Mouse (Mus musculus): ENCODE results near the gene Amer2. TPM values are rescaled to one million over a fixed set of nuclear protein-coding genes. Genes with fewer than 3 reads are reported as not detected.

Gene Amer2
- polyA plus RNA-seq, 1 experiment from 2014 or later = 12.6 TPM

- no peak overlapping the region for H3K4me2 ChIP-seq (replicated peaks; ENCODE audit: low read depth, low read length)
Measured at GRCm38 (mm10) chr14:60383816-60384215, 10.8 kb downstream of the Amer2 start.

GRCm38 (mm10) chr14:60384269-60384668 lies 11.2 kb downstream of the Amer2 start:
- 91% methylated on average over 7 of the region's 7 CpGs for WGBS
- Histone ChIP-seq H3K36me3 (ENCODE audit: control insufficient read depth, insufficient read depth, low read length) (no peaks in the 10 kb centered on the region), H3K27me3 (ENCODE audit: control insufficient read depth, insufficient read depth, low read length) (no peaks in the 10 kb centered on the region), H3K4me2 (replicated peaks; ENCODE audit: low read depth, low read length) (no peak overlapping the region), H3K4me3 (ENCODE audit: low read depth, low read length) (no peak overlapping the region), H3K9me3 (ENCODE audit: control insufficient read depth, low read length) (no peaks in the 10 kb centered on the region), H3K4me1 (replicated peaks; ENCODE audit: control insufficient read depth, insufficient read depth, low read length) (0 out of 2 replicates have a peak, but pooled peaks cover 2% of the 10 kb centered on the region), H3K9ac (ENCODE audit: low read depth, low read length) (no peak overlapping the region), H3K27ac (ENCODE audit: low read depth, low read length) (no peak overlapping the region)
- ATAC-seq (ENCODE audit: low FRiP score) = no peak
- DNase-seq (ENCODE audit: low spot score) = no peak

More at GRCm38 (mm10) chr14:60383816-60384215, 10.8 kb downstream of the Amer2 start:
- H3K9me3 ChIP-seq (ENCODE audit: control insufficient read depth, low read length) = no peaks in the 10 kb centered on the region
- H3K27ac ChIP-seq (ENCODE audit: low read depth, low read length) = no peak overlapping the region
- no peak for ATAC-seq (ENCODE audit: low FRiP score)
- no peaks in the 10 kb centered on the region for H3K36me3 ChIP-seq (ENCODE audit: control insufficient read depth, insufficient read depth, low read length)
- 0 out of 2 replicates have a peak, but pooled peaks cover 2% of the 10 kb centered on the region for H3K4me1 ChIP-seq (replicated peaks; ENCODE audit: control insufficient read depth, insufficient read depth, low read length)
- no peak overlapping the region for H3K4me3 ChIP-seq (ENCODE audit: low read depth, low read length)
- no peak overlapping the region for H3K9ac ChIP-seq (ENCODE audit: low read depth, low read length)
- 90% methylated on average over 7 of the region's 7 CpGs for WGBS
- no peaks in the 10 kb centered on the region for H3K27me3 ChIP-seq (ENCODE audit: control insufficient read depth, insufficient read depth, low read length)
- DNase-seq (ENCODE audit: low spot score) = no peak

GRCm38 (mm10) chr14:60385079-60385643 lies 12.1 kb downstream of the Amer2 start:
- 60% methylated on average over 6 of the region's 6 CpGs for WGBS
- no peak overlapping the region for H3K4me3 ChIP-seq (ENCODE audit: low read depth, low read length)
- no peaks in the 10 kb centered on the region for H3K36me3 ChIP-seq (ENCODE audit: control insufficient read depth, insufficient read depth, low read length)
- DNase-seq (ENCODE audit: low spot score) (no peak), ATAC-seq (ENCODE audit: low FRiP score) (no peak)
- H3K9ac ChIP-seq (ENCODE audit: low read depth, low read length) = no peak overlapping the region
- H3K4me2 ChIP-seq (replicated peaks; ENCODE audit: low read depth, low read length) = no peak overlapping the region
- H3K4me1 ChIP-seq (replicated peaks; ENCODE audit: control insufficient read depth, insufficient read depth, low read length) = no peaks in the 10 kb centered on the region
- H3K27ac ChIP-seq (ENCODE audit: low read depth, low read length) = no peak overlapping the region
- H3K27me3 ChIP-seq (ENCODE audit: control insufficient read depth, insufficient read depth, low read length) = no peaks in the 10 kb centered on the region
- H3K9me3 ChIP-seq (ENCODE audit: control insufficient read depth, low read length) = no peaks in the 10 kb centered on the region

DNA sequence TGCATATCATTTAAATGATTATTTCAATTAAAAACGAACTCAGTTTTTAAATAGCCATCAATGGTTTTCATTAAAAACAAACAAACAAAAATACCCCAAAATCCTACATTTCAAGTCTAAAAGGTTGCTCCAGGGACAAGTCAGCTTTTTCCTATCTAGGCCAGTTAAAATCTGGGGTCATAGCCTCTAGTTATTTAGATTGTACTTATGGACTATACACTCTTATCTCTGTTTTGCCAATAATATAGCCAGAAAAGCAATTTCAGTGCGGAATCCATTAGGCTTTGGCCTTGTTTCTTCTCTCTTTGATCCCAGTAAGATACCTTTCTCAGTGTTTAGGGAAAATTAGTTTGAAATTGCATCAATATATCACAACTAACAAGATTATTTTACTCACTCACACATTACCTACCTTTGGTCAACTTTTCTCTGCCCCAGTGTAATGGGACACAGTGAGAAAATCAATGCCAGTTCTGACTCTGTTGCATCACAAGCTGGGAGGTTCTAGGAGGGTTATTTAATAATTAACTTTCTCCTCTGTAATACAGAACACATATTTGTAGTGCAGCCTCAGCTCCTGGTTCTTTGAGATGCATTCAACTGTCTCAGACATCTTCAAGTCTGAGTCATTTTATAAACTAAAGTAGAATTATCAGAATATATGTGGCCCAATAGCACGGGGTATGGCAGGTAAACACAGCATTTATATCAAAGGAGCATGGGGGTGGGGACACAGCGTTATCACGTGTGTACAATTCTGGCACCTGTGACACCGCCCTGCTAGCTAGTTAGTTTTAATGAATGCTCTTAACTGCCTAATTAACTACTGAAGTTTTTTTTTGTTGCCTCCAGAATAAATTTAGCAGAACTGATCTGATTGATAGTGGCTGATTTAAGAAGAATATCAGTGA lies 13.8 kb downstream of the Amer2 start:
- ATAC-seq (ENCODE audit: low FRiP score) = no peak
- 85% methylated on average over 6 of the region's 6 CpGs for WGBS

GRCm38 (mm10) chr14:60388332-60388731 lies 15.3 kb downstream of the Amer2 start:
- H3K4me3 ChIP-seq (ENCODE audit: low read depth, low read length) = no peak overlapping the region
- ATAC-seq (ENCODE audit: low FRiP score) = no peak
- no peak for DNase-seq (ENCODE audit: low spot score)
- H3K9me3 ChIP-seq (ENCODE audit: control insufficient read depth, low read length) = no peaks in the 10 kb centered on the region
- H3K4me2 ChIP-seq (replicated peaks; ENCODE audit: low read depth, low read length) = no peak overlapping the region
- H3K27me3 ChIP-seq (ENCODE audit: control insufficient read depth, insufficient read depth, low read length) = no peaks in the 10 kb centered on the region
- no peaks in the 10 kb centered on the region for H3K36me3 ChIP-seq (ENCODE audit: control insufficient read depth, insufficient read depth, low read length)
- no peak overlapping the region for H3K9ac ChIP-seq (ENCODE audit: low read depth, low read length)
- H3K27ac ChIP-seq (ENCODE audit: low read depth, low read length) = no peak overlapping the region
- WGBS = 83% methylated on average over 2 of the region's 2 CpGs
- H3K4me1 ChIP-seq (replicated peaks; ENCODE audit: control insufficient read depth, insufficient read depth, low read length) = no peaks in the 10 kb centered on the region

More for the DNA sequence above, 13.8 kb downstream of the Amer2 start:
- no peak for DNase-seq (ENCODE audit: low spot score)
- Histone ChIP-seq H3K4me3 (ENCODE audit: low read depth, low read length) (no peak overlapping the region), H3K9ac (ENCODE audit: low read depth, low read length) (no peak overlapping the region), H3K27me3 (ENCODE audit: control insufficient read depth, insufficient read depth, low read length) (no peaks in the 10 kb centered on the region), H3K27ac (ENCODE audit: low read depth, low read length) (no peak overlapping the region), H3K4me2 (replicated peaks; ENCODE audit: low read depth, low read length) (no peak overlapping the region), H3K36me3 (ENCODE audit: control insufficient read depth, insufficient read depth, low read length) (no peaks in the 10 kb centered on the region), H3K4me1 (replicated peaks; ENCODE audit: control insufficient read depth, insufficient read depth, low read length) (no peaks in the 10 kb centered on the region), H3K9me3 (ENCODE audit: control insufficient read depth, low read length) (no peaks in the 10 kb centered on the region)

- DNase-seq (ENCODE audit: low spot score) = no peak
- no peak overlapping the region for H3K4me2 ChIP-seq (replicated peaks; ENCODE audit: low read depth, low read length)
- H3K27ac ChIP-seq (ENCODE audit: low read depth, low read length) = no peak overlapping the region
- H3K36me3 ChIP-seq (ENCODE audit: control insufficient read depth, insufficient read depth, low read length) = no peaks in the 10 kb centered on the region
- H3K9ac ChIP-seq (ENCODE audit: low read depth, low read length) = no peak overlapping the region
- H3K4me3 ChIP-seq (ENCODE audit: low read depth, low read length) = no peak overlapping the region
- WGBS = 63% methylated on average over 2 of the region's 2 CpGs
- no peaks in the 10 kb centered on the region for H3K27me3 ChIP-seq (ENCODE audit: control insufficient read depth, insufficient read depth, low read length)
- H3K9me3 ChIP-seq (ENCODE audit: control insufficient read depth, low read length) = no peaks in the 10 kb centered on the region
- no peaks in the 10 kb centered on the region for H3K4me1 ChIP-seq (replicated peaks; ENCODE audit: control insufficient read depth, insufficient read depth, low read length)
- peak; percentile 57 for ATAC-seq (ENCODE audit: low FRiP score)
Measured at GRCm38 (mm10) chr14:60392202-60392601, 19.1 kb downstream of the Amer2 start.

- Histone ChIP-seq H3K4me3 (ENCODE audit: low read depth, low read length) (no peak overlapping the region), H3K27ac (ENCODE audit: low read depth, low read length) (no peak overlapping the region), H3K4me1 (replicated peaks; ENCODE audit: control insufficient read depth, insufficient read depth, low read length) (no peaks in the 10 kb centered on the region), H3K4me2 (replicated peaks; ENCODE audit: low read depth, low read length) (no peak overlapping the region), H3K36me3 (ENCODE audit: control insufficient read depth, insufficient read depth, low read length) (no peaks in the 10 kb centered on the region), H3K9me3 (ENCODE audit: control insufficient read depth, low read length) (no peaks in the 10 kb centered on the region), H3K27me3 (ENCODE audit: control insufficient read depth, insufficient read depth, low read length) (no peaks in the 10 kb centered on the region), H3K9ac (ENCODE audit: low read depth, low read length) (no peak overlapping the region)
- no peak for DNase-seq (ENCODE audit: low spot score)
- no peak for ATAC-seq (ENCODE audit: low FRiP score)
- 90% methylated on average over 4 of the region's 4 CpGs for WGBS
Measured at GRCm38 (mm10) chr14:60397321-60397720, 24.3 kb downstream of the Amer2 start.

DNA sequence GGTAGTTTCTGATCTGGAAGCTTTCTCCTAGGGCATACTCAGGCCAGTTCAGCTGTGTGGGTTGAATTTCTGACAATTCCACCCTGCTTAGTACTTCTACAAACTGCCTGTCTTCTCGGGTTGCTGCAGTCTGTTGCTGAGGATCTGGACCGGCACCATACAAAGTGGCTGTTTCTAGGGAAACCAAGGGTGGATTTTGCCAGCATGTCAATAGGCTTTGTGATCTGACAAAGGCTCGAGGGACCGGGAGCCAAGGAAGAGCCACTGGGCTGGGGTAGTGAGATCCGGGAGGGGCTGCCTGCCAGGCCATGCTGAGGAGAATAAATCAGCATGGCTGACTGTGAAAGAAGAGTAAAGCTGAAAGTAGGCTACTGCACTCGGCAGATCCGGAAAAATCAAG lies 25.8 kb downstream of the Amer2 start:
- DNase-seq (ENCODE audit: low spot score) (peak; percentile 42), ATAC-seq (ENCODE audit: low FRiP score) (peak; percentile 59; the same call in 1 of the 2 replicates)
- Histone ChIP-seq H3K4me2 (replicated peaks; ENCODE audit: low read depth, low read length) (no peak overlapping the region), H3K9me3 (ENCODE audit: control insufficient read depth, low read length) (no peaks in the 10 kb centered on the region), H3K4me3 (ENCODE audit: low read depth, low read length) (no peak overlapping the region), H3K27ac (ENCODE audit: low read depth, low read length) (peak overlapping the region; percentile 13; the same call in 1 of the 2 replicates), H3K36me3 (ENCODE audit: control insufficient read depth, insufficient read depth, low read length) (no peaks in the 10 kb centered on the region), H3K4me1 (replicated peaks; ENCODE audit: control insufficient read depth, insufficient read depth, low read length) (no peaks in the 10 kb centered on the region), H3K27me3 (ENCODE audit: control insufficient read depth, insufficient read depth, low read length) (no peaks in the 10 kb centered on the region), H3K9ac (ENCODE audit: low read depth, low read length) (no peak overlapping the region)
- 18% methylated on average over 7 of the region's 7 CpGs for WGBS
